Mouse (Mus musculus): ENCODE results near the gene Gm5415. TPM values are rescaled to one million over a fixed set of nuclear protein-coding genes. Genes with fewer than 3 reads are reported as not detected.

Gene Gm5415
- 0.17 TPM for polyA plus RNA-seq (2017; shearing (Covaris generic))

DNA sequence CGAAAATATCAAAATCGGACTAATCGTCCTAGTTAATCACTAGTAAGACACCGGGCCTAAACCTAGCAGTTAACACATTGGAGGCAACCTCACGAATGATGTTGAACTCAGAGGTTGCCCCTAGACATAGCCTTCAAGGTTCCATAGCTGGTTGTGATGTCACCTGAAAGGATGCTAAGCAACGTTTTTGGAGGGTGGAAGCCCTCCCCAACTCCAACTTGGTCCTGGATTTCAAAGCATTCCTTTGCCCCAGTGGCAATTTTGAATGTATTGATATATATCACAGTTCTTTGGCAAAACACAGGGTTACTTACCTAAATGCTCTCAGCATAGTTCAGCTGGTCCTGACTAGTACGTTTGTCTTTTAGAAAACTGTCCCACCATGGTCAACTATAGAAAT is at the start of gene Gm5415:
Gene Gm5415, minus strand, starts transcription at position 101 of the 400 bp plus-strand sequence.

Data from inflammation-experienced regulatory T-cells, adult 16 weeks (primary cell).